Mouse (Mus musculus): ENCODE measurements around the gene Vamp4. TPM values are rescaled to one million over a fixed set of nuclear protein-coding genes. Genes with fewer than 3 reads are reported as not detected.
"Not testable (repeated sequence)": the region's sequence is repeated elsewhere in the genome, so short reads cannot be mapped to it uniquely, and the experiment has no call there.

The Vamp4 gene
- polyA plus RNA-seq, 1 experiment from 2014 or later: 35.8 TPM

- Histone ChIP-seq H3K4me2 (ENCODE audit: low read length) (no peak overlapping the region), H3K4me1 (ENCODE audit: control insufficient read depth in 2 of 2, insufficient read depth in 2 of 2, low read length in 2 of 2) (no peaks in the 10 kb centered on the region), H3K4me3 (ENCODE audit: control insufficient read depth in 1 of 2, insufficient read depth in 1 of 2, low read depth in 1 of 2, low read length in 2 of 2) (no peak overlapping the region), H3K9me3 (ENCODE audit: control insufficient read depth, low read length) (no peaks in the 10 kb centered on the region), H3K36me3 (ENCODE audit: control insufficient read depth, insufficient read depth, low read length) (no peaks in the 10 kb centered on the region), H3K27me3 (ENCODE audit: control insufficient read depth, insufficient read depth, low read length) (no peaks in the 10 kb centered on the region), H3K27ac (replicated peaks in 1 of 2; ENCODE audit: control insufficient read depth in 1 of 2, insufficient read depth in 1 of 2, low read depth in 2 of 2, low read length in 2 of 2) (no peak overlapping the region), H3K9ac (ENCODE audit: low read length) (no peak overlapping the region)
- no peak for ATAC-seq (ENCODE audit: insufficient number of reproducible peaks, insufficient read depth, low FRiP score, low read depth)
- WGBS: 65% methylated on average over 4 of the region's 4 CpGs
Measured at GRCm38 (mm10) chr1:162611191-162611590, 40.9 kb downstream of the Vamp4 start.

GRCm38 (mm10) chr1:162615511-162615910, 45.2 kb downstream of the Vamp4 start:
- Histone ChIP-seq H3K27me3 (ENCODE audit: control insufficient read depth, insufficient read depth, low read length) (no peaks in the 10 kb centered on the region), H3K9me3 (ENCODE audit: control insufficient read depth, low read length) (no peaks in the 10 kb centered on the region), H3K27ac (replicated peaks in 1 of 2; ENCODE audit: control insufficient read depth in 1 of 2, insufficient read depth in 1 of 2, low read depth in 2 of 2, low read length in 2 of 2) (no peak overlapping the region), H3K4me2 (ENCODE audit: low read length) (no peak overlapping the region), H3K4me1 (ENCODE audit: control insufficient read depth in 2 of 2, insufficient read depth in 2 of 2, low read length in 2 of 2) (no peaks in the 10 kb centered on the region), H3K9ac (ENCODE audit: low read length) (no peak overlapping the region), H3K36me3 (ENCODE audit: control insufficient read depth, insufficient read depth, low read length) (no peaks in the 10 kb centered on the region), H3K4me3 (ENCODE audit: control insufficient read depth in 1 of 2, insufficient read depth in 1 of 2, low read depth in 1 of 2, low read length in 2 of 2) (no peak overlapping the region)
- WGBS: 85% methylated on average over 1 of the region's 1 CpGs
- no peak for ATAC-seq (ENCODE audit: insufficient number of reproducible peaks, insufficient read depth, low FRiP score, low read depth)

GRCm38 (mm10) chr1:162620487-162620886, 50.2 kb downstream of the Vamp4 start:
- Histone ChIP-seq H3K9me3 (ENCODE audit: control insufficient read depth, low read length) (no peaks in the 10 kb centered on the region), H3K9ac (ENCODE audit: low read length) (no peak overlapping the region), H3K36me3 (ENCODE audit: control insufficient read depth, insufficient read depth, low read length) (no peaks in the 10 kb centered on the region), H3K4me3 (ENCODE audit: control insufficient read depth in 1 of 2, insufficient read depth in 1 of 2, low read depth in 1 of 2, low read length in 2 of 2) (no peak overlapping the region), H3K4me1 (ENCODE audit: control insufficient read depth in 2 of 2, insufficient read depth in 2 of 2, low read length in 2 of 2) (peaks cover 3 to 7% of the 10 kb centered on the region in 2 experiments; a peak in 2 of 4 replicates), H3K4me2 (ENCODE audit: low read length) (no peak overlapping the region), H3K27me3 (ENCODE audit: control insufficient read depth, insufficient read depth, low read length) (no peaks in the 10 kb centered on the region), H3K27ac (replicated peaks in 1 of 2; ENCODE audit: control insufficient read depth in 1 of 2, insufficient read depth in 1 of 2, low read depth in 2 of 2, low read length in 2 of 2) (no peak overlapping the region)
- WGBS: 65% methylated on average over 4 of the region's 4 CpGs
- no peak for ATAC-seq (ENCODE audit: insufficient number of reproducible peaks, insufficient read depth, low FRiP score, low read depth)

GRCm38 (mm10) chr1:162623895-162624294, 53.6 kb downstream of the Vamp4 start:
- H3K4me1 ChIP-seq (ENCODE audit: control insufficient read depth in 2 of 2, insufficient read depth in 2 of 2, low read length in 2 of 2): peaks cover 3 to 7% of the 10 kb centered on the region in 2 experiments; a peak in 2 of 4 replicates
- no peaks in the 10 kb centered on the region for H3K27me3 ChIP-seq (ENCODE audit: control insufficient read depth, insufficient read depth, low read length)
- H3K4me2 ChIP-seq (ENCODE audit: low read length): no peak overlapping the region
- no peaks in the 10 kb centered on the region for H3K9me3 ChIP-seq (ENCODE audit: control insufficient read depth, low read length)
- H3K9ac ChIP-seq (ENCODE audit: low read length): no peak overlapping the region
- ATAC-seq (ENCODE audit: insufficient number of reproducible peaks, insufficient read depth, low FRiP score, low read depth): no peak
- WGBS: 26% methylated on average over 4 of the region's 4 CpGs
- no peak overlapping the region for H3K27ac ChIP-seq (replicated peaks in 1 of 2; ENCODE audit: control insufficient read depth in 1 of 2, insufficient read depth in 1 of 2, low read depth in 2 of 2, low read length in 2 of 2)
- H3K36me3 ChIP-seq (ENCODE audit: control insufficient read depth, insufficient read depth, low read length): no peaks in the 10 kb centered on the region
- H3K4me3 ChIP-seq (ENCODE audit: control insufficient read depth in 1 of 2, insufficient read depth in 1 of 2, low read depth in 1 of 2, low read length in 2 of 2): no peak overlapping the region

GRCm38 (mm10) chr1:162625229-162625628, 54.9 kb downstream of the Vamp4 start:
- no peak overlapping the region for H3K27ac ChIP-seq (replicated peaks in 1 of 2; ENCODE audit: control insufficient read depth in 1 of 2, insufficient read depth in 1 of 2, low read depth in 2 of 2, low read length in 2 of 2)
- H3K9ac ChIP-seq (ENCODE audit: low read length): no peak overlapping the region
- H3K36me3 ChIP-seq (ENCODE audit: control insufficient read depth, insufficient read depth, low read length): no peaks in the 10 kb centered on the region
- whole genome bisulfite sequencing: 21% methylated on average over 7 of the region's 7 CpGs
- peaks cover 3 to 7% of the 10 kb centered on the region in 2 experiments; a peak in 2 of 4 replicates for H3K4me1 ChIP-seq (ENCODE audit: control insufficient read depth in 2 of 2, insufficient read depth in 2 of 2, low read length in 2 of 2)
- peak overlapping the region; percentile 32 for H3K4me2 ChIP-seq (ENCODE audit: low read length)
- H3K9me3 ChIP-seq (ENCODE audit: control insufficient read depth, low read length): no peaks in the 10 kb centered on the region
- H3K4me3 ChIP-seq (ENCODE audit: control insufficient read depth in 1 of 2, insufficient read depth in 1 of 2, low read depth in 1 of 2, low read length in 2 of 2): no peak overlapping the region
- H3K27me3 ChIP-seq (ENCODE audit: control insufficient read depth, insufficient read depth, low read length): no peaks in the 10 kb centered on the region
- ATAC-seq (ENCODE audit: insufficient number of reproducible peaks, insufficient read depth, low FRiP score, low read depth): no peak

GRCm38 (mm10) chr1:162627821-162628220, 57.5 kb downstream of the Vamp4 start:
- 79% methylated on average over 4 of the region's 4 CpGs for WGBS
- ATAC-seq (ENCODE audit: insufficient number of reproducible peaks, insufficient read depth, low FRiP score, low read depth); H3K27ac ChIP-seq (replicated peaks in 1 of 2; ENCODE audit: control insufficient read depth in 1 of 2, insufficient read depth in 1 of 2, low read depth in 2 of 2, low read length in 2 of 2); H3K4me2 ChIP-seq (ENCODE audit: low read length); H3K9ac ChIP-seq (ENCODE audit: low read length); H3K27me3 ChIP-seq (ENCODE audit: control insufficient read depth, insufficient read depth, low read length); H3K36me3 ChIP-seq (ENCODE audit: control insufficient read depth, insufficient read depth, low read length); H3K4me3 ChIP-seq (ENCODE audit: control insufficient read depth in 1 of 2, insufficient read depth in 1 of 2, low read depth in 1 of 2, low read length in 2 of 2); H3K9me3 ChIP-seq (ENCODE audit: control insufficient read depth, low read length); H3K4me1 ChIP-seq (ENCODE audit: control insufficient read depth in 2 of 2, insufficient read depth in 2 of 2, low read length in 2 of 2): not testable (repeated sequence)

- H3K27ac ChIP-seq (replicated peaks in 1 of 2; ENCODE audit: control insufficient read depth in 1 of 2, insufficient read depth in 1 of 2, low read depth in 2 of 2, low read length in 2 of 2); H3K4me1 ChIP-seq (ENCODE audit: control insufficient read depth in 2 of 2, insufficient read depth in 2 of 2, low read length in 2 of 2); ATAC-seq (ENCODE audit: insufficient number of reproducible peaks, insufficient read depth, low FRiP score, low read depth); H3K27me3 ChIP-seq (ENCODE audit: control insufficient read depth, insufficient read depth, low read length); H3K4me3 ChIP-seq (ENCODE audit: control insufficient read depth in 1 of 2, insufficient read depth in 1 of 2, low read depth in 1 of 2, low read length in 2 of 2); H3K9me3 ChIP-seq (ENCODE audit: control insufficient read depth, low read length); H3K4me2 ChIP-seq (ENCODE audit: low read length); H3K36me3 ChIP-seq (ENCODE audit: control insufficient read depth, insufficient read depth, low read length); H3K9ac ChIP-seq (ENCODE audit: low read length): not testable (repeated sequence)
- 90% methylated on average over 15 of the region's 15 CpGs for WGBS
Measured at GRCm38 (mm10) chr1:162628326-162628725, 58.0 kb downstream of the Vamp4 start.

- not testable (repeated sequence) for H3K27ac ChIP-seq (replicated peaks in 1 of 2; ENCODE audit: control insufficient read depth in 1 of 2, insufficient read depth in 1 of 2, low read depth in 2 of 2, low read length in 2 of 2); H3K9me3 ChIP-seq (ENCODE audit: control insufficient read depth, low read length); H3K9ac ChIP-seq (ENCODE audit: low read length); H3K36me3 ChIP-seq (ENCODE audit: control insufficient read depth, insufficient read depth, low read length); H3K4me2 ChIP-seq (ENCODE audit: low read length); H3K4me3 ChIP-seq (ENCODE audit: control insufficient read depth in 1 of 2, insufficient read depth in 1 of 2, low read depth in 1 of 2, low read length in 2 of 2); ATAC-seq (ENCODE audit: insufficient number of reproducible peaks, insufficient read depth, low FRiP score, low read depth); H3K4me1 ChIP-seq (ENCODE audit: control insufficient read depth in 2 of 2, insufficient read depth in 2 of 2, low read length in 2 of 2); H3K27me3 ChIP-seq (ENCODE audit: control insufficient read depth, insufficient read depth, low read length)
- 44% methylated on average over 1 of the region's 1 CpGs for WGBS
Measured at GRCm38 (mm10) chr1:162635291-162635931, 65.1 kb downstream of the Vamp4 start.
